Mouse (Mus musculus): ENCODE results near the gene Dnajb7. TPM values are rescaled to one million over a fixed set of nuclear protein-coding genes. Genes with fewer than 3 reads are reported as not detected.

Gene Dnajb7
- polyA plus RNA-seq, 1 experiment from 2014 or later: 2.3 TPM

GRCm38 (mm10) chr15:81399297-81399637, 8.8 kb downstream of the Dnajb7 start:
- Histone ChIP-seq H3K27me3 (ENCODE audit: insufficient read depth, poor library complexity, severe bottlenecking) (no peaks in the 10 kb centered on the region), H3K36me3 (peaks cover 17% of the 10 kb centered on the region), H3K9me3 (no peaks in the 10 kb centered on the region), H3K4me1 (replicated peaks) (peaks cover 28% of the 10 kb centered on the region), H3K27ac (peak overlapping the region; percentile 99), H3K4me3 (peak overlapping the region; percentile 93)
- 0% methylated on average over 21 of the region's 21 CpGs for WGBS
- no peak for DNase-seq (ENCODE audit: low spot score)

GRCm38 (mm10) chr15:81398189-81398588, 9.9 kb downstream of the Dnajb7 start:
- Histone ChIP-seq H3K36me3 (peaks cover 24% of the 10 kb centered on the region), H3K4me3 (peak overlapping the region; percentile 93), H3K9me3 (no peaks in the 10 kb centered on the region), H3K4me1 (replicated peaks) (peaks cover 28% of the 10 kb centered on the region), H3K27me3 (ENCODE audit: insufficient read depth, poor library complexity, severe bottlenecking) (no peaks in the 10 kb centered on the region), H3K27ac (peak overlapping the region; percentile 99; the same call in 1 of the 2 replicates)
- no peak for DNase-seq (ENCODE audit: low spot score)

GRCm38 (mm10) chr15:81394211-81394915, 13.7 kb downstream of the Dnajb7 start:
- Histone ChIP-seq H3K27ac (no peak overlapping the region), H3K36me3 (peaks cover 62% of the 10 kb centered on the region), H3K9me3 (no peaks in the 10 kb centered on the region), H3K4me1 (replicated peaks) (peaks cover 15% of the 10 kb centered on the region), H3K4me3 (no peak overlapping the region), H3K27me3 (ENCODE audit: insufficient read depth, poor library complexity, severe bottlenecking) (no peaks in the 10 kb centered on the region)
- no peak for DNase-seq (ENCODE audit: low spot score)
- 92% methylated on average over 8 of the region's 8 CpGs for WGBS

GRCm38 (mm10) chr15:81392997-81393396, 15.1 kb downstream of the Dnajb7 start:
- Histone ChIP-seq H3K27ac (no peak overlapping the region), H3K36me3 (peaks cover 76% of the 10 kb centered on the region), H3K4me1 (replicated peaks) (peaks cover 6% of the 10 kb centered on the region), H3K27me3 (ENCODE audit: insufficient read depth, poor library complexity, severe bottlenecking) (no peaks in the 10 kb centered on the region), H3K9me3 (no peaks in the 10 kb centered on the region), H3K4me3 (no peak overlapping the region)
- no peak for DNase-seq (ENCODE audit: low spot score)

- whole genome bisulfite sequencing: 95% methylated on average over 5 of the region's 5 CpGs
- Histone ChIP-seq H3K27me3 (ENCODE audit: insufficient read depth, poor library complexity, severe bottlenecking) (no peaks in the 10 kb centered on the region), H3K4me3 (no peak overlapping the region), H3K36me3 (peaks cover 99% of the 10 kb centered on the region), H3K4me1 (replicated peaks) (no peaks in the 10 kb centered on the region), H3K27ac (no peak overlapping the region), H3K9me3 (no peaks in the 10 kb centered on the region)
- no peak for DNase-seq (ENCODE audit: low spot score)
Measured at GRCm38 (mm10) chr15:81386327-81386726, 21.8 kb downstream of the Dnajb7 start.

- Histone ChIP-seq H3K36me3 (peaks cover 99% of the 10 kb centered on the region), H3K4me1 (replicated peaks) (no peaks in the 10 kb centered on the region), H3K27me3 (ENCODE audit: insufficient read depth, poor library complexity, severe bottlenecking) (no peaks in the 10 kb centered on the region), H3K27ac (no peak overlapping the region), H3K9me3 (no peaks in the 10 kb centered on the region), H3K4me3 (no peak overlapping the region)
- WGBS: 89% methylated on average over 2 of the region's 2 CpGs
- DNase-seq (ENCODE audit: low spot score): no peak
Measured at GRCm38 (mm10) chr15:81378845-81379244, 29.3 kb downstream of the Dnajb7 start.

GRCm38 (mm10) chr15:81374621-81375020, 33.5 kb downstream of the Dnajb7 start:
- H3K9me3 ChIP-seq: no peaks in the 10 kb centered on the region
- WGBS: 94% methylated on average over 11 of the region's 11 CpGs
- no peaks in the 10 kb centered on the region for H3K27me3 ChIP-seq (ENCODE audit: insufficient read depth, poor library complexity, severe bottlenecking)
- no peak for DNase-seq (ENCODE audit: low spot score)
- no peak overlapping the region for H3K4me3 ChIP-seq
- no peaks in the 10 kb centered on the region for H3K4me1 ChIP-seq (replicated peaks)
- H3K27ac ChIP-seq: no peak overlapping the region
- H3K36me3 ChIP-seq: peaks cover 100% of the 10 kb centered on the region

- peaks cover 100% of the 10 kb centered on the region for H3K36me3 ChIP-seq
- H3K4me1 ChIP-seq (replicated peaks): no peaks in the 10 kb centered on the region
- 74% methylated on average over 1 of the region's 1 CpGs for WGBS
- no peaks in the 10 kb centered on the region for H3K27me3 ChIP-seq (ENCODE audit: insufficient read depth, poor library complexity, severe bottlenecking)
- H3K27ac ChIP-seq: no peak overlapping the region
- no peak overlapping the region for H3K4me3 ChIP-seq
- DNase-seq (ENCODE audit: low spot score): no peak
- no peaks in the 10 kb centered on the region for H3K9me3 ChIP-seq
Measured at GRCm38 (mm10) chr15:81370356-81370755, 37.7 kb downstream of the Dnajb7 start.

GRCm38 (mm10) chr15:81368601-81369000, 39.5 kb downstream of the Dnajb7 start:
- no peaks in the 10 kb centered on the region for H3K4me1 ChIP-seq (replicated peaks)
- DNase-seq (ENCODE audit: low spot score): no peak
- WGBS: 93% methylated on average over 1 of the region's 1 CpGs
- no peak overlapping the region for H3K4me3 ChIP-seq
- peaks cover 99% of the 10 kb centered on the region for H3K36me3 ChIP-seq
- no peak overlapping the region for H3K27ac ChIP-seq
- H3K9me3 ChIP-seq: no peaks in the 10 kb centered on the region
- no peaks in the 10 kb centered on the region for H3K27me3 ChIP-seq (ENCODE audit: insufficient read depth, poor library complexity, severe bottlenecking)

- 90% methylated on average over 4 of the region's 4 CpGs for WGBS
- peaks cover 90% of the 10 kb centered on the region for H3K36me3 ChIP-seq
Measured at GRCm38 (mm10) chr15:81366241-81366640, 41.9 kb downstream of the Dnajb7 start.

GRCm38 (mm10) chr15:81365246-81365645, 42.9 kb downstream of the Dnajb7 start:
- Histone ChIP-seq H3K4me1 (replicated peaks) (peaks cover 9% of the 10 kb centered on the region), H3K9me3 (no peaks in the 10 kb centered on the region), H3K36me3 (peaks cover 80% of the 10 kb centered on the region), H3K27me3 (ENCODE audit: insufficient read depth, poor library complexity, severe bottlenecking) (no peaks in the 10 kb centered on the region), H3K27ac (no peak overlapping the region), H3K4me3 (no peak overlapping the region)
- no peak for DNase-seq (ENCODE audit: low spot score)
- WGBS: 95% methylated on average over 8 of the region's 8 CpGs

More at GRCm38 (mm10) chr15:81366241-81366640, 41.9 kb downstream of the Dnajb7 start:
- DNase-seq (ENCODE audit: low spot score): no peak
- H3K27ac ChIP-seq: no peak overlapping the region
- H3K4me1 ChIP-seq (replicated peaks): peaks cover 4% of the 10 kb centered on the region
- H3K9me3 ChIP-seq: no peaks in the 10 kb centered on the region
- no peak overlapping the region for H3K4me3 ChIP-seq
- H3K27me3 ChIP-seq (ENCODE audit: insufficient read depth, poor library complexity, severe bottlenecking): no peaks in the 10 kb centered on the region

GRCm38 (mm10) chr15:81364271-81364670, 43.8 kb downstream of the Dnajb7 start:
- Histone ChIP-seq H3K27ac (no peak overlapping the region), H3K4me1 (replicated peaks) (peaks cover 19% of the 10 kb centered on the region), H3K36me3 (peaks cover 70% of the 10 kb centered on the region), H3K9me3 (no peaks in the 10 kb centered on the region), H3K4me3 (no peak overlapping the region), H3K27me3 (ENCODE audit: insufficient read depth, poor library complexity, severe bottlenecking) (no peaks in the 10 kb centered on the region)
- DNase-seq (ENCODE audit: low spot score): no peak
- WGBS: 93% methylated on average over 1 of the region's 1 CpGs

GRCm38 (mm10) chr15:81362501-81362900, 45.6 kb downstream of the Dnajb7 start:
- WGBS: 86% methylated on average over 1 of the region's 1 CpGs
- peaks cover 52% of the 10 kb centered on the region for H3K36me3 ChIP-seq
- peaks cover 23% of the 10 kb centered on the region for H3K4me1 ChIP-seq (replicated peaks)
- H3K27ac ChIP-seq: no peak overlapping the region
- no peaks in the 10 kb centered on the region for H3K27me3 ChIP-seq (ENCODE audit: insufficient read depth, poor library complexity, severe bottlenecking)
- DNase-seq (ENCODE audit: low spot score): no peak
- no peak overlapping the region for H3K4me3 ChIP-seq
- H3K9me3 ChIP-seq: no peaks in the 10 kb centered on the region

All from hindbrain, embryonic 10.5 days (tissue).